Mouse (Mus musculus) adrenal gland, postnatal 25 days (tissue): Measurements from ENCODE around the gene Cep97. TPM values are rescaled to one million over a fixed set of nuclear protein-coding genes. Genes with fewer than 3 reads are reported as not detected.
"Not testable (repeated sequence)": the region's sequence is repeated elsewhere in the genome, so short reads cannot be mapped to it uniquely, and the experiment has no call there.

Source experiments
- DNase-seq: peaks from one replicate; pipeline ENCODE4 v3.0.0; 2021; ENCODE audit warnings: mixed read lengths
- long read RNA-seq: library from polyadenylated mRNA; stranded (forward); transcript quantifications from one replicate; pipeline ENCODE4 v2.0.0, GENCODE M21; 2021
- total RNA-seq: library from RNA; stranded (reverse); gene quantifications from 2 replicates; pipeline ENCODE4 v1.2.3, GENCODE M21; 2021

The Cep97 gene
- 11.4 and 13.1 TPM in 2 replicates for total RNA-seq
- long read RNA-seq, full-length matches to known transcripts, result 2 of 2 reads
- long read RNA-seq, partial matches to known transcripts, result 0 of 2 reads
- long read RNA-seq, other reads (novel, unspliced or antisense), result 0 of 2 reads

DNA sequence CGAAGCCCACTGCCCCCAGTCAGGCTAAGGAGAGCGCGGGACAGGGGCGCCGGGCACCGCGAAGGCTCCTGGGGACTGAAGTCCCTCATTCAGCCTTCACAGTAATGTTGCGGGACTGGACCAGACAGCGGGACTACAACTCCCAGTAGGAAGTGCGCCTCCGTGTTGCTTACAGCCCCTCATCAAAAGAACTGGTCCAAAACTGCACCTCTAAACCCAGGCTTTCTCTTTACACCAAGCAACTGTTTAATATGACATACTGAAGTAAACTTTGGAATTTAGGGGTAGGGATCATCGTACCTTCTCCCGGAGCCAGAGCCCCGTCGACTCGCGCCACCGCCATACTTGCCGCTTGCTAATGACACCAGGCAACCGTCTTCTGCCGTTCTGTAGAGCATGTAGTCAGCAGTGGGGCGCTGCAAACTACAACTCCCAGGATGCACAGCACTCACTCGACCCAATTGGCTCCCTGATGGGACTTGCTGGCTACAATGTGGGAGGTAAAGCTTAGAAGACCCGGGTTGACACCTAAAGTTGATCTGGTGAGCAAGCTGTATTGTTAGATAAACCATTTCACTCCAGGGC is at the start of gene Cep97:
TSS of gene Cep97 (minus strand) at position 403 of the 585 bp plus-strand sequence.
- peak; percentile 79 for DNase-seq

GRCm38 (mm10) chr16:55974903-55975285 is 40.2 kb upstream of the Cep97 start:
- DNase-seq, result peak; percentile 26

DNA sequence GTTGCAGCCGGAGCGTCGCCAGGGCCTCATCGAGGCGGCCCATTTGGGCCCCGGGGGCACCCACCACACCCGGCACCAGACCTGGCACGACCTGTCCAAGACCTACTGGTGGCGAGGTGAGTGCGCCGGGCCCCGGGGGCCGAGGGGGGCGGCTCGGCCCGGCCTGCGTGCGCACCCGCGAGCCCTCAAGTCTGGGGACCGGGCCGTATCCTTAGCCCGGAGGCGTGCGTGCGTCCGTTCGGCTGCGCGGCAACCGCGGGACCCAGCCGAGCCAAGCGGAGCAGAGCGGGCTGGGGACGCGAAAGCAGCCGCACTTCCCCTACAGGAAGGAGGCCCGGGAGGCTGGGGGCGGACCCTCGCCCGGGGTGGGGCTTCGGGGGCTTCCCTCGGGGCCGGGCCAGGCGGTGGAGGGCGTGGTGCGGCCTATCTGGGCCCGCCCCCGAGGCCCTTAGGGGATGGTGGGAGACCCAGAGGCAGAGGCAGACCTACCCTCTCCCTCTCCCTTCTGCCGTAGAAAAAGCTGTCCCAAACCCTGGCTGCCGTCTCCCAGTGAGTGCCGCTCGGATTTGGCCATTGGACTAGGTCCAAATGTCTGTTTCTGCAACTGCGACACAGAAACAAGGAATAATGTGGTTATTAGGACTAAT is 39.7 kb upstream of the Cep97 start:
- DNase-seq, result peak; percentile 95

GRCm38 (mm10) chr16:55973431-55974255 is 39.0 kb upstream of the Cep97 start, which contains the start of gene Zbtb11:
Zbtb11 (plus strand) TSS chr16:55973883.
- DNase-seq, result peak; percentile 100

DNA sequence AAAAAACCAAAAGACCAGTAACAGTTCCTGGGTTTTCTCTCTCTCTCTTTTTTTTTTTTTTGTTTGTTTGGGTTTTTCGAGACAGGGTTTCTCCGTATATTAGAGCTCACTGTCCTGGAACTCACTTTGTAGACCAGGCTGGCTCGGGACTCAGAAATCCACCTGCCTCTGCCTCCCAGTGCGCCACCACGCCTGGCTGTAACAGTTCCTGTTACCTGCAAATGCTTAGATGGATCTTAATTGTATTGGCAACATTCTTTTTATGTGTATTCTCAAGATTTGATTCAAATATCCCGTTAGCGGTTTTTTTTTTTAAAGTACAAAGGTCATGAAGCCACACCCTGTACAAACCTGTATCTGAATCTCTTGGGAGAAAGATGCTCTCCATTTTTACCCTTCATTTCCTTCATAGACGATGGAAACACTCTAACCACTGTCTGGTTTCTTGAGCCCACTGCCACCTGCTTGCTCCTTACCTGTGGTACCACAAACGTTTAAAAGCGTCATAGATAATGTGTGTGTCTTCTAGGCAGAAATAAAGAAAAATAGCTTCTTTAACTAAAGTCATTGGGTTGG is 38.1 kb upstream of the Cep97 start:
- DNase-seq, result no peak

GRCm38 (mm10) chr16:55971735-55972615 is 37.3 kb upstream of the Cep97 start:
- DNase-seq, result no peak

DNA sequence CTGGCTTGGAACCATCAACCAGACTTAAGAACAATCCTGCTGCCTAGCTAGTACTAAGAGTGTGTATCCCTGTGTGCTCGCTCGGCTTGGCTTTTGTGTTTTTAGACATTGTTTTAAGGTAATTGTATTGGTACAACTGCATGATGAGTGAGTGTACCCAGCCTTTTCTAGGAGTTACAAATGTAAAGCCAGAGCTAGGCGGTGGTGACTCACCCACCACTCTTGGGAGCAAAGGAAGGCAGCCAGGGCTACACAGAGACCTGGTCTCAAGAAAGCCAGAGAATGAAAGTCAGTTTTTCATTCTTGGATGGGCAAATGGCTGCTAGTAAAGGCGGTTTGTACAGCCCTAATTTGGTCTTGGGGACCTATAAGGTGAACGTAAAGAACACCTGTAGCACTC is 35.8 kb upstream of the Cep97 start:
- no peak for DNase-seq

DNA sequence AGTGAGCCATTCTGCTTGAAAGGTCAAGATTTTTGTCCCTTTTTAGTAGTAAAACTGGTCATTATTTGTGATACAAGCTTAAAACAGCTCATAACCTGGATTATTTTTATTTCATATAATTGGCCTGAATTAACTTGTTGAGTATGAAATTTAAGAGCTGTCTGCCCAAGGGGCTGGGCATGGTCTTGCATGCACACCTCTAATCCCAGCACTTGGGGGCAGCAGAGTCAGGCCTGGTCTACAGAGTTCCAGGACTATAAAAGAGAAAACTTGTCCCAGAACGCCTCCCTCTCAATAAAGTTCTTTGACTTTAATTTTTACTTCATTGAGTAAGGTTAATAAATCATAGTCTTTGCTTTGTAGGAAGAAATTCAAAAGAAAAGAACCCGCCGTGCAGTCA is 34.5 kb upstream of the Cep97 start:
- peak; percentile 43 for DNase-seq

DNA sequence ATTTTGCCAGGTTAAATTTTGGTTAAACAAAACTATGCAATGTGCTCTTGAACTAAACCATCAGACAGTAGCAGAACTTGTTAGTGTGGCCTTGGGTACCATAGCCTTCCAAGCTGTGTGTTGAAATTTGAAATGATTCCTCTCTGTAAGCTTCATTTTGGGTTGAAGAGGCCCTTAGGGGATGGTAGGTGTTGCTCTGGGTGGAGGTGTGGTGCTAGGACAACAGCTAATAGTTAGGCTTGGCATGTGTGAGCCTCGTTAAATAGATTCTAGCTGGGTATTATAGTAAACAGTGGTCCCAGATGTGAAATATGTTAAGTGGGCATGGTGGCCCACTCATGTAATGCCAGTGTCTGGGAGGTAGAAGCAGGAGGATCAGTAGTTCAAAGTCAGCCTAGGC is 32.6 kb upstream of the Cep97 start:
- no peak for DNase-seq

DNA sequence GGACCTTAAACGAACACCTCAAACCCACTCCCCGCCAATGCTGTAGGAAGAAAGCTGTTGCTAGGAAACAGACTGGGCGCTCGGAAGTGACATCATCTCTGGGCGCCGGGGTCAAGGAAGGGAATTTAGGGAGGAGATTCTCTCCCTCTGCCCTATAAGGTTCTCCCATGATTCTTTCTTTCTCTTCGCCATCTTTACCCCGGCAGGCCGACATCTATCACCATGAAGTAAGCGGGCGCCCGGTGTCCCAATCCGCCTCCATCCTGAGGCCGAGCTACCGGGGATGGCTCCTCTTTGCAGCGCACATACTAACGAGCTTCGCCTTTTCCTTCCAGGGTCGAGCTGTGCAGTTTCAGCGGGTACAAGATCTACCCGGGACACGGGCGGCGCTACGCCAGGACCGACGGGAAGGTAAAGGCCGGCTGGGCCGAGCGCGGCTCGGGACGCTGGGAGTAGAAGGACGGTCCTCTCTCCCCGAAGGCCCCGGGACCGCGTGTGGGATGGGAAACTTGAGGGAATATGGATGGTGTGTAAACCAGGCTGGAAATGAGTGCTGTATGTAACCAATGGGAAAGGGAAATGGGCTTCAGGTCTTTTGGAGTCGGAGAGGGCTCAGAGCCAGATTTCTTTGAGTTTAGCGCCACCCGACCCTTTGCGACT is 31.7 kb upstream of the Cep97 start, which contains the start of gene Rpl24:
TSS of gene Rpl24 (plus strand) at position 64 of the 660 bp plus-strand sequence.
- peak; percentile 93 for DNase-seq

GRCm38 (mm10) chr16:55964126-55964949 is 29.7 kb upstream of the Cep97 start:
- DNase-seq, result peak; percentile 24

GRCm38 (mm10) chr16:55963068-55963467 is 28.4 kb upstream of the Cep97 start:
- not testable (repeated sequence) for DNase-seq

DNA sequence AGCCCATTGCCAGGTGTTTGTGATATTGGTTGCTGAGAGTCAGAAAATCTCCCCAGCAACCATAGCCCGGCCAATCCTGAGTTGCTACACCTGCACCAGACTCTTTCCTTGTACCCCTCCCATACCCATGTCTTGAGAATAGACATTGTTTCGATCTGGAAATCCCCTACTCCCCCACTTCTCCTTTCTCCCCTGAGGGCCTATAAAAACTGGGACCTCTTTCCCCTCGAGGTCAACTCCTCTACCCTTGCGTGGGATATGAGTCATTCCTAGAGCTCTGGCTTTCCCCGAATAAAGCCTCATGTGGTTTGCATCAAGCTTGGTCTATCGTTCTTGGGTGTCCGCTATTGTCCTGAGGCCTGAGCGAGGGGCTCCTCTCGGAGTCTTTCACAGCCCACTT is 19.5 kb upstream of the Cep97 start:
- DNase-seq, result not testable (repeated sequence)

GRCm38 (mm10) chr16:55952771-55953170 is 18.1 kb upstream of the Cep97 start:
- no peak for DNase-seq

DNA sequence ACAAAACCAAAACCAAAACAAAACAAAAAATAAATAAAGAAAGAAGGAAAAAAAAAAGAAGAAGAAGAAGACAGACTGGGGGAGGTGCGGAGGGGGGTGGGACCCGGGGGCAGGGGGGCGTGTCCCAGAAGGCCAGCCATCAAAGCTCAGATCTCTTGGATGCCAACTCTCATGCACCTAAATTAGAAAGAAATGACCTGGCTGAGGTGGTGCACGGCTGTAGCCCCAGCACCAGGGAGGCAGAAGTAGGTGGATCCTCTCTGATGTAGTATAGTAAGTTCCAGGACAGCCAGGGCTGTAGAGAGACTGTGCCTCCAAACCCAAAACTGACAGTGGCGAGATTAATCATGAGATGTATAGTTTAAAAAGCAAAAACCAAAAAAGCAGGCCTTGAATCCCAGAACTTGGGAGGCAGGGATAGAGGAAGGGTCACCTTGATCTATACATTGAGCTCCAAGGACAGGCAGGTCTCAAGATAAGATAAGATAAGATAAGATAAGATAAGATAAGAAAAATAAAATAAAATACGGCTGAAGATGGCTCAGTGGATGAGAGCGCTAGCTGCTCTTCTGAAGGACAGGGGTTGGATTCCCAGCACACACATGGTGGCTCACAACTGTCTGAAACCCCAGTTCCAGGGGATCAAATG is 17.1 kb upstream of the Cep97 start:
- no peak for DNase-seq

- DNase-seq, result peak; percentile 18
Observed at GRCm38 (mm10) chr16:55950946-55951678, 16.5 kb upstream of the Cep97 start.

- DNase-seq, result no peak
Observed at GRCm38 (mm10) chr16:55950462-55950861, 15.8 kb upstream of the Cep97 start.

DNA sequence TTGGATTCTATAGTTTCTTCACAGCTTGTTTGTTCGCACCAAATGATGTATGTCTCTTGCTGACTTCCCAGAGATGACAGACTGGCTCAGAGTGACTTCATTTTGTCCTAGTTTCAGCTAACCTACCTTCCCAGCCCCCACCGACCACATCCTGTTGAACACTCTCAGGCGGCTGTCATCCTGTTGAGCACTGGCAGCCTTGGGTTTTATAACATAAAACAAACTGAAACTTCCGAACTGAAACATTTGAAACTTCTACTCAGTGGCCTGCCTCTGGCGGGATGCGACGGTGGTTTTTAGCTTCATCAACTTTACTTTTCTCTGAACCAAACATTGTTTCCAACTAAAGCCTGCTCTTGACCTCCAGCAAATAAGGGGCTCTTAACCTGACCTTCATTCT is 14.3 kb upstream of the Cep97 start:
- DNase-seq, result no peak
